Mouse (Mus musculus): ENCODE data around the gene 8030411F24Rik.

GRCm38 (mm10) chr2:148834912-148835311, 53.1 kb downstream of the 8030411F24Rik start, which contains the start of gene Cst9:
- TF ChIP-seq POLR2A (IDR thresholded peaks at IDR 0.05; ENCODE audit: borderline replicate concordance, insufficient read depth, low read length), result no peak
- TF ChIP-seq CTCF (IDR thresholded peaks at IDR 0.05; ENCODE audit: borderline replicate concordance, insufficient read depth, low read depth, low read length), result no peak

All from cerebellum, adult 2 months (tissue).